ENCODE assay signal across 8 mouse cellular contexts in the genomic region with DNA sequence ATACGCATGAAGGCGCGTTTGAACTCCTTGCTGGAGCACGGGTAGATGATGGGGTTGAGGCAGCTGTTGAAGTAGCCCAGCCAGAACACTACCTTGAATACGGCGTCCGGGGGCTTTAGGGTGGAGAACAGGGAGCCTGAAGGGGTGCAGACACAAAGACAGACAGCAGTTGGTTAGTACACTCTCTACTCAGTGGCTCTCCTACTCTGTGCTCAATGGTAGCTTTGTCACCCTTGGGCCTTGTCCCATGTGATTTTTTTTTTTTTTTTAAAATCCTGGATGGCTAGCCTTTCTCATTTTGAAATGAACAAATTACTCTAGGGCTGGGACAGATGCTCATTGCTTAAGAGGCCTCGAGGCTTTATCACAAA. TPM values are rescaled to one million over a fixed set of nuclear protein-coding genes. Genes with fewer than 3 reads are reported as not detected.
DNase-seq lines count a peak whose midpoint lies in the region; ATAC-seq and TF ChIP-seq lines count a peak whose summit lies in the region.
"Had no signal": no experiment of that assay in that cellular context is flagged by ENCODE, and none has a peak within 500 bp of the region (broad histone marks: within the 10 kb centered on the region; RNA-seq: fewer than 3 reads in every experiment).

No protein-coding gene starts in this region.

- peak overlapping the region; percentile 50 for H3K9ac ChIP-seq in forebrain, embryonic 14.5 days (ENCODE audit: low read length)
- H3K9ac ChIP-seq in limb, embryonic 13.5 days: peak overlapping the region; percentile 56; the same call in 1 of the 2 replicates
- H3K9ac ChIP-seq in stomach, embryonic 14.5 days (replicated peaks; ENCODE audit: low read depth, low read length): no peak overlapping the region

- peak overlapping the region; percentile 21 for H3K4me3 ChIP-seq in lung, adult 2 months (replicated peaks; ENCODE audit: extremely low read depth, low read depth, low read length)
- H3K4me3 ChIP-seq in forebrain, embryonic 14.5 days (ENCODE audit: low read depth, low read length): peak overlapping the region; percentile 32
- peak overlapping the region; percentile 45 for H3K4me3 ChIP-seq in limb, embryonic 13.5 days
- H3K4me3 ChIP-seq in stomach, embryonic 14.5 days (ENCODE audit: low read depth, low read length): peak overlapping the region; percentile 35

- 29% methylated on average over 8 of the region's 8 CpGs for WGBS in lung, adult 2 months
- WGBS in forebrain, embryonic 14.5 days: 15% methylated on average over 8 of the region's 8 CpGs
- 23% methylated on average over 8 of the region's 8 CpGs for WGBS in limb, embryonic 13.5 days
- 15% methylated on average over 8 of the region's 8 CpGs for WGBS in stomach, embryonic 14.5 days

- no peak overlapping the region for H3K27ac ChIP-seq in forebrain, embryonic 14.5 days (ENCODE audit: low read depth, low read length)
- H3K27ac ChIP-seq in limb, embryonic 13.5 days: no peak overlapping the region
- H3K27ac ChIP-seq in stomach, embryonic 14.5 days (ENCODE audit: low read length): no peak overlapping the region

- TF ChIP-seq POLR2A in lung, adult 2 months (IDR thresholded peaks at IDR 0.05; ENCODE audit: borderline replicate concordance, extremely low read depth, low read depth, low read length): no peak

- no peak for TF ChIP-seq CTCF in lung, adult 2 months (IDR thresholded peaks at IDR 0.05; ENCODE audit: insufficient read depth, low read length)

- no peaks in the 10 kb centered on the region for H3K9me3 ChIP-seq in forebrain, embryonic 14.5 days (replicated peaks; ENCODE audit: control insufficient read depth, low read length)
- no peaks in the 10 kb centered on the region for H3K9me3 ChIP-seq in limb, embryonic 13.5 days
- H3K9me3 ChIP-seq in stomach, embryonic 14.5 days (ENCODE audit: control insufficient read depth, low read depth, low read length): no peaks in the 10 kb centered on the region

- no peaks in the 10 kb centered on the region for H3K36me3 ChIP-seq in forebrain, embryonic 14.5 days (ENCODE audit: control insufficient read depth, insufficient read depth, low read length)
- H3K36me3 ChIP-seq in limb, embryonic 13.5 days: no peaks in the 10 kb centered on the region
- H3K36me3 ChIP-seq in stomach, embryonic 14.5 days (ENCODE audit: control insufficient read depth, insufficient read depth, low read length): no peaks in the 10 kb centered on the region

- no peaks in the 10 kb centered on the region for H3K4me1 ChIP-seq in lung, adult 2 months (ENCODE audit: control insufficient read depth, insufficient read depth, low read length)
- peaks cover 3% of the 10 kb centered on the region; the same call in 1 of the 2 replicates for H3K4me1 ChIP-seq in forebrain, embryonic 14.5 days (ENCODE audit: control insufficient read depth, insufficient read depth, low read length)
- peaks cover 3% of the 10 kb centered on the region; the same call in 1 of the 2 replicates for H3K4me1 ChIP-seq in limb, embryonic 13.5 days
- H3K4me1 ChIP-seq in stomach, embryonic 14.5 days (ENCODE audit: control insufficient read depth, insufficient read depth, low read length): no peaks in the 10 kb centered on the region; the same call in 1 of the 2 replicates

- peak; percentile 32; the same call in 1 of the 2 replicates for ATAC-seq in forebrain, embryonic 14.5 days
- no peak for ATAC-seq in limb, embryonic 13.5 days (ENCODE audit: low FRiP score, low read depth)
- ATAC-seq in stomach, embryonic 14.5 days (ENCODE audit: insufficient number of reproducible peaks, insufficient read depth, low FRiP score, low read depth): no peak
- no peak for ATAC-seq in CD4-positive, CD25-positive, alpha-beta regulatory T cell, adult 4 months

- no peak for DNase-seq in lung, adult 2 months
- no peak for DNase-seq in lung, postnatal 4 days
- DNase-seq in forebrain, embryonic 14.5 days (ENCODE audit: low spot score): no peak
- DNase-seq in thymus, postnatal 4 days: no peak
- DNase-seq: kidney, adult 11 months had no signal

- peaks cover 14% of the 10 kb centered on the region; the same call in 1 of the 2 replicates for H3K27me3 ChIP-seq in forebrain, embryonic 14.5 days (replicated peaks; ENCODE audit: control insufficient read depth, insufficient read depth, low read length)
- peaks cover 49% of the 10 kb centered on the region for H3K27me3 ChIP-seq in limb, embryonic 13.5 days
- H3K27me3 ChIP-seq in stomach, embryonic 14.5 days (ENCODE audit: control insufficient read depth, insufficient read depth, low read length): no peaks in the 10 kb centered on the region

- H3K4me2 ChIP-seq in forebrain, embryonic 14.5 days (ENCODE audit: low read length): peak overlapping the region; percentile 55
- peak overlapping the region; percentile 73 for H3K4me2 ChIP-seq in limb, embryonic 13.5 days (replicated peaks)
- H3K4me2 ChIP-seq in stomach, embryonic 14.5 days (replicated peaks; ENCODE audit: low read depth, low read length): peak overlapping the region; percentile 52

RNA-seq across cellular contexts. Expression of a gene that starts 28.5 kb away (rescaled TPM):
- polyA plus RNA-seq in lung, adult 2 months (2012; rRNA removed): 6.0 and 10.7 TPM in 2 replicates
- polyA plus RNA-seq in forebrain, embryonic 14.5 days (2014; fragmentation: Nextera tagmentation; extraction: Ambion mirVana): 82.5 and 87.1 TPM in 2 replicates
- polyA plus RNA-seq in limb, embryonic 13.5 days (2015; fragmentation: Nextera tagmentation; extraction: Ambion mirVana): 77.2 and 80.4 TPM in 2 replicates
- 74.1 and 74.9 TPM in 2 replicates for polyA plus RNA-seq in stomach, embryonic 14.5 days (2014; fragmentation: Nextera tagmentation; extraction: Ambion mirVana)
- polyA plus RNA-seq in CD4-positive, CD25-positive, alpha-beta regulatory T cell, adult 4 months (2017; shearing (Covaris generic)): 100 to 1,000 TPM in 1 of 2 experiments, 10 to 100 TPM in 1; 99.4 to 106 TPM
